Mouse (Mus musculus) E14TG2a.4 (cell line): ENCODE measurements around the gene Cdk10.

Experiments
- CTCF ChIP-seq: conservative IDR thresholded peaks from 2 replicates; pipeline ENCODE4 v1.5.1; 2014; ENCODE audit warnings: low read length
- NANOG ChIP-seq: IDR thresholded peaks from 2 replicates; pipeline ENCODE4 v1.6.1; 2014; ENCODE audit warnings: borderline replicate concordance, low read length, mixed read lengths
- POU5F1 ChIP-seq: IDR thresholded peaks from 2 replicates; pipeline ENCODE4 v1.6.1; 2014; ENCODE audit warnings: low read length, borderline replicate concordance

DNA sequence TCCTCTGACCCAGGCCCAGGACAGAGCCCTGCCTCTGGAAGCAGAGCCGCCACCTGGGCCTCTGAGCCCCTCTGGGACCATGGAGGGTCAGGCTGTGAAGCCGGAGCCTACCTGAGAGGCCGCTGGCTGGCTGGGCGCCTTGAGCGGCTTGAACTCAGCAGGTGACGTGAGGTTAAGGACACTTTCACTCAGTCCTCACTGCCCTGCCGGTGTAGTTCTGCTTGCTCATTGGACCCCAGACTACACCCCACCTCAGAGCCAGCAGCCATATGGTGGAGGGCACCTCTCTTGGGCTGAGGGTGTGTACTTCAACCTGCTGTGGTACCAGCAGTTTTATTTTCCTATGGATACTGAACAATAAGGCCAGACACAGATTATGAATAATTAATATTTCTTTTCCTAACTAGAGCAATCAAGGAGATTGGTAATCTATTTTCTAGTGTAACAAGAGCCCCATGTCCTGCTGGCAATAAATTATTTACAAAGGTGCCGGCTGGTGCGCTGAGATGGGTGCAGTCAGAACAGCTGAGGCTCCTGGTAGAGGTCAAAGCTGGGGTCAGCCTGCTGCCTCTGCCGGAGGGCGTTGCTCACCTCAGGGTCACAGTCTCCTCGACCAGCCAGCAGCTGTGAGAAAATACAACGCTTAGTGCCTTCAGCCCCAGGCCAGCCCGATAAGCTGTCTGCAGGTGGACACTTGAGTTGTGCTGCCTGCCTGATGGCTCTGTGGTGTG, 43.4 kb downstream of the Cdk10 start:
- TF ChIP-seq CTCF: no peak
- TF ChIP-seq NANOG: no peak
- TF ChIP-seq POU5F1: no peak
